Mouse (Mus musculus): ENCODE results near the gene Sema3a. TPM values are rescaled to one million over a fixed set of nuclear protein-coding genes. Genes with fewer than 3 reads are reported as not detected.
"Not testable (repeated sequence)": the region's sequence is repeated elsewhere in the genome, so short reads cannot be mapped to it uniquely, and the experiment has no call there.

Gene Sema3a
- polyA plus RNA-seq, 1 experiment, result 0.25 TPM

- Histone ChIP-seq H3K27ac (ENCODE audit: insufficient read depth, low read depth, low read length) (no peak overlapping the region), H3K36me3 (ENCODE audit: control insufficient read depth, insufficient read depth, low read length) (no peaks in the 10 kb centered on the region), H3K4me3 (ENCODE audit: low read depth, low read length) (no peak overlapping the region), H3K4me1 (ENCODE audit: control insufficient read depth, insufficient read depth, insufficient read length, low read length) (no peaks in the 10 kb centered on the region), H3K27me3 (ENCODE audit: control insufficient read depth, insufficient read depth, low read length) (no peaks in the 10 kb centered on the region)
- no peak for TF ChIP-seq CTCF (IDR thresholded peaks at IDR 0.05; ENCODE audit: extremely low read depth, insufficient read length, insufficient replicate concordance, low read depth, low read length)
- TF ChIP-seq POLR2A (IDR thresholded peaks at IDR 0.05; ENCODE audit: low read depth, low read length), result no peak
Observed at GRCm38 (mm10) chr5:13441112-13441511, 315.9 kb downstream of the Sema3a start.

- no peak overlapping the region for H3K4me3 ChIP-seq (ENCODE audit: low read depth, low read length)
- H3K27ac ChIP-seq (ENCODE audit: insufficient read depth, low read depth, low read length), result no peak overlapping the region
- TF ChIP-seq POLR2A (IDR thresholded peaks at IDR 0.05; ENCODE audit: low read depth, low read length) (no peak), CTCF (IDR thresholded peaks at IDR 0.05; ENCODE audit: extremely low read depth, insufficient read length, insufficient replicate concordance, low read depth, low read length) (no peak)
- H3K36me3 ChIP-seq (ENCODE audit: control insufficient read depth, insufficient read depth, low read length), result no peaks in the 10 kb centered on the region
- no peaks in the 10 kb centered on the region for H3K27me3 ChIP-seq (ENCODE audit: control insufficient read depth, insufficient read depth, low read length)
- WGBS, result 59% methylated on average over 1 of the region's 1 CpGs
- no peaks in the 10 kb centered on the region for H3K4me1 ChIP-seq (ENCODE audit: control insufficient read depth, insufficient read depth, insufficient read length, low read length)
Observed at GRCm38 (mm10) chr5:13460182-13461001, 335.2 kb downstream of the Sema3a start.

- H3K27me3 ChIP-seq (ENCODE audit: control insufficient read depth, insufficient read depth, low read length), result no peaks in the 10 kb centered on the region
- no peaks in the 10 kb centered on the region for H3K4me1 ChIP-seq (ENCODE audit: control insufficient read depth, insufficient read depth, insufficient read length, low read length)
- H3K27ac ChIP-seq (ENCODE audit: insufficient read depth, low read depth, low read length), result no peak overlapping the region
- no peaks in the 10 kb centered on the region for H3K36me3 ChIP-seq (ENCODE audit: control insufficient read depth, insufficient read depth, low read length)
- TF ChIP-seq CTCF (IDR thresholded peaks at IDR 0.05; ENCODE audit: extremely low read depth, insufficient read length, insufficient replicate concordance, low read depth, low read length) (no peak), POLR2A (IDR thresholded peaks at IDR 0.05; ENCODE audit: low read depth, low read length) (no peak)
- WGBS, result 65% methylated on average over 7 of the region's 7 CpGs
- no peak overlapping the region for H3K4me3 ChIP-seq (ENCODE audit: low read depth, low read length)
Observed at GRCm38 (mm10) chr5:13468856-13469255, 343.6 kb downstream of the Sema3a start.

GRCm38 (mm10) chr5:13469401-13469800 lies 344.2 kb downstream of the Sema3a start:
- no peak overlapping the region for H3K27ac ChIP-seq (ENCODE audit: insufficient read depth, low read depth, low read length)
- no peak overlapping the region for H3K4me3 ChIP-seq (ENCODE audit: low read depth, low read length)
- 80% methylated on average over 5 of the region's 5 CpGs for whole genome bisulfite sequencing
- H3K27me3 ChIP-seq (ENCODE audit: control insufficient read depth, insufficient read depth, low read length), result no peaks in the 10 kb centered on the region
- H3K36me3 ChIP-seq (ENCODE audit: control insufficient read depth, insufficient read depth, low read length), result no peaks in the 10 kb centered on the region
- H3K4me1 ChIP-seq (ENCODE audit: control insufficient read depth, insufficient read depth, insufficient read length, low read length), result no peaks in the 10 kb centered on the region
- TF ChIP-seq POLR2A (IDR thresholded peaks at IDR 0.05; ENCODE audit: low read depth, low read length) (no peak), CTCF (IDR thresholded peaks at IDR 0.05; ENCODE audit: extremely low read depth, insufficient read length, insufficient replicate concordance, low read depth, low read length) (no peak)

GRCm38 (mm10) chr5:13470057-13470905 lies 345.1 kb downstream of the Sema3a start:
- H3K4me3 ChIP-seq (ENCODE audit: low read depth, low read length), result no peak overlapping the region
- WGBS, result 66% methylated on average over 7 of the region's 7 CpGs
- H3K4me1 ChIP-seq (ENCODE audit: control insufficient read depth, insufficient read depth, insufficient read length, low read length), result no peaks in the 10 kb centered on the region
- H3K27me3 ChIP-seq (ENCODE audit: control insufficient read depth, insufficient read depth, low read length), result no peaks in the 10 kb centered on the region
- no peaks in the 10 kb centered on the region for H3K36me3 ChIP-seq (ENCODE audit: control insufficient read depth, insufficient read depth, low read length)
- H3K27ac ChIP-seq (ENCODE audit: insufficient read depth, low read depth, low read length), result no peak overlapping the region
- TF ChIP-seq CTCF (IDR thresholded peaks at IDR 0.05; ENCODE audit: extremely low read depth, insufficient read length, insufficient replicate concordance, low read depth, low read length) (no peak), POLR2A (IDR thresholded peaks at IDR 0.05; ENCODE audit: low read depth, low read length) (no peak)

GRCm38 (mm10) chr5:13477653-13478052 lies 352.4 kb downstream of the Sema3a start:
- 20% methylated on average over 1 of the region's 1 CpGs for WGBS
- H3K36me3 ChIP-seq (ENCODE audit: control insufficient read depth, insufficient read depth, low read length), result no peaks in the 10 kb centered on the region
- H3K4me1 ChIP-seq (ENCODE audit: control insufficient read depth, insufficient read depth, insufficient read length, low read length), result no peaks in the 10 kb centered on the region
- H3K27me3 ChIP-seq (ENCODE audit: control insufficient read depth, insufficient read depth, low read length), result no peaks in the 10 kb centered on the region
- no peak overlapping the region for H3K27ac ChIP-seq (ENCODE audit: insufficient read depth, low read depth, low read length)
- no peak overlapping the region for H3K4me3 ChIP-seq (ENCODE audit: low read depth, low read length)
- TF ChIP-seq POLR2A (IDR thresholded peaks at IDR 0.05; ENCODE audit: low read depth, low read length) (no peak), CTCF (IDR thresholded peaks at IDR 0.05; ENCODE audit: extremely low read depth, insufficient read length, insufficient replicate concordance, low read depth, low read length) (no peak)

GRCm38 (mm10) chr5:13488671-13489070 lies 363.5 kb downstream of the Sema3a start:
- no peak for TF ChIP-seq CTCF (IDR thresholded peaks at IDR 0.05; ENCODE audit: extremely low read depth, insufficient read length, insufficient replicate concordance, low read depth, low read length)
- TF ChIP-seq POLR2A (IDR thresholded peaks at IDR 0.05; ENCODE audit: low read depth, low read length), result no peak
- Histone ChIP-seq H3K27ac (ENCODE audit: insufficient read depth, low read depth, low read length) (no peak overlapping the region), H3K4me3 (ENCODE audit: low read depth, low read length) (no peak overlapping the region), H3K4me1 (ENCODE audit: control insufficient read depth, insufficient read depth, insufficient read length, low read length) (no peaks in the 10 kb centered on the region), H3K27me3 (ENCODE audit: control insufficient read depth, insufficient read depth, low read length) (no peaks in the 10 kb centered on the region), H3K36me3 (ENCODE audit: control insufficient read depth, insufficient read depth, low read length) (no peaks in the 10 kb centered on the region)
- WGBS, result 65% methylated on average over 2 of the region's 2 CpGs

GRCm38 (mm10) chr5:13495967-13496366 lies 370.8 kb downstream of the Sema3a start:
- 91% methylated on average over 3 of the region's 3 CpGs for WGBS
- H3K27me3 ChIP-seq (ENCODE audit: control insufficient read depth, insufficient read depth, low read length); H3K4me1 ChIP-seq (ENCODE audit: control insufficient read depth, insufficient read depth, insufficient read length, low read length); H3K4me3 ChIP-seq (ENCODE audit: low read depth, low read length); H3K36me3 ChIP-seq (ENCODE audit: control insufficient read depth, insufficient read depth, low read length); H3K27ac ChIP-seq (ENCODE audit: insufficient read depth, low read depth, low read length): not testable (repeated sequence)
